Mouse (Mus musculus) lung, embryonic 14.5 days (tissue): ENCODE measurements around the gene Cdk13. TPM values are rescaled to one million over a fixed set of nuclear protein-coding genes. Genes with fewer than 3 reads are reported as not detected.

ENCODE experiments used
- ATAC-seq: fragments of 200-750 bp; cut with Nextera tagmentation; 2 replicates; pipeline ENCODE4 v1.8.0; 2017; ENCODE audit warnings: mild to moderate bottlenecking, moderate TSS enrichment, moderate library complexity; ENCODE audit not compliant: insufficient read depth
- DNase-seq: peaks from one replicate; pipeline ENCODE4 v3.0.0-alpha.2; 2015
- H3K27ac ChIP-seq: fragments of 300-500 bp; sonication (generic); 2 replicates; pipeline ENCODE4 v1.5.1; 2014; ENCODE audit warnings: low read depth, mild to moderate bottlenecking, moderate library complexity
- H3K27me3 ChIP-seq: fragments of 300-500 bp; sonication (generic); 2 replicates; pipeline ENCODE4 v1.6.1; 2014; ENCODE audit warnings: low read length, control low read depth; ENCODE audit not compliant: insufficient read depth
- H3K36me3 ChIP-seq: fragments of 300-500 bp; sonication (generic); 2 replicates; pipeline ENCODE4 v1.6.1; 2014; ENCODE audit warnings: control low read depth; ENCODE audit not compliant: insufficient read depth
- H3K4me1 ChIP-seq: fragments of 300-500 bp; sonication (generic); 2 replicates; pipeline ENCODE4 v1.6.1; 2014; ENCODE audit warnings: antibody characterized with exemption, control low read depth; ENCODE audit not compliant: insufficient read depth
- H3K4me2 ChIP-seq: fragments of 300-500 bp; sonication (generic); 2 replicates; pipeline ENCODE4 v1.6.1; 2014; ENCODE audit warnings: mild to moderate bottlenecking
- H3K4me3 ChIP-seq: fragments of 300-500 bp; sonication (generic); 2 replicates; pipeline ENCODE4 v1.5.1; 2014; ENCODE audit warnings: low read depth, low read length
- H3K9ac ChIP-seq: fragments of 300-500 bp; sonication (generic); 2 replicates; pipeline ENCODE4 v1.6.1; 2014
- H3K9me3 ChIP-seq: fragments of 300-500 bp; sonication (generic); 2 replicates; pipeline ENCODE4 v1.6.1; 2016; ENCODE audit warnings: low read depth, low read length, control low read depth
- CTCF ChIP-seq: IDR thresholded peaks from 2 replicates; pipeline ENCODE4 v1.5.1; 2016; ENCODE audit warnings: antibody characterized with exemption, low read depth
- WGBS: fragments of 180-500 bp; shearing (Covaris S2); extraction: QIAGEN DNeasy Blood & Tissue Kit; methylation state at CpG from one replicate; pipeline ENCODE4 v1.1.7; 2014; 5-methylcytosine and 5-hydroxymethylcytosine counted together
- polyA plus RNA-seq: library from polyadenylated mRNA; unstranded; fragments of >200 nt; fragmentation: Nextera tagmentation; extraction: Ambion mirVana; gene quantifications from 2 replicates; pipeline ENCODE4 v1.2.1, GENCODE M21; 2014

Cdk13 gene
- polyA plus RNA-seq, 1 experiment from 2014 or later, result 27.6 TPM

DNA sequence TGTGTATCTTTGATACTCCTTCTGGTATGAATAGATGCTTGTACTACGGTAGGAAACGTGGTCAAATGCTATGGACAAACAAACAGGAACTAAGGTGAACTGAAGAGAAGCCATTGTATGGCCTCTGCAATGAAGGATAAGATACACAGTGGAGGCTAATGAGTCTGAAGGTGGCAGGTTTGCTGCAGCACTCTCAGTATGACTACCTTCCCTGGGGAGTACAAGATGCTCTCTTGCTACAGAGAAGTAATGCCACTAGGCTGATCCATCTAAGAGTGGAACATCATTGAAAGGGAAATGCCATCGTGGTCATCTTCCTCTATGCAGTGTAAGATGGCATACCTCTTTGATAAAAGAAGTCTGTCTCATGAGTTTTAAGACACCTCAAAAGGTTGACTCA lies 28.0 kb upstream of the Cdk13 start:
- H3K4me1 ChIP-seq, result no peaks in the 10 kb centered on the region; the same call in 1 of the 2 replicates
- ATAC-seq (no peak), DNase-seq (no peak)
- H3K9ac ChIP-seq, result no peak overlapping the region
- no peak overlapping the region for H3K4me3 ChIP-seq
- no peak overlapping the region for H3K4me2 ChIP-seq
- no peak overlapping the region for H3K27ac ChIP-seq
- WGBS, result 75% methylated on average over 3 of the region's 3 CpGs
- no peaks in the 10 kb centered on the region for H3K27me3 ChIP-seq
- TF ChIP-seq CTCF, result no peak
- H3K9me3 ChIP-seq, result no peaks in the 10 kb centered on the region
- no peaks in the 10 kb centered on the region for H3K36me3 ChIP-seq

DNA sequence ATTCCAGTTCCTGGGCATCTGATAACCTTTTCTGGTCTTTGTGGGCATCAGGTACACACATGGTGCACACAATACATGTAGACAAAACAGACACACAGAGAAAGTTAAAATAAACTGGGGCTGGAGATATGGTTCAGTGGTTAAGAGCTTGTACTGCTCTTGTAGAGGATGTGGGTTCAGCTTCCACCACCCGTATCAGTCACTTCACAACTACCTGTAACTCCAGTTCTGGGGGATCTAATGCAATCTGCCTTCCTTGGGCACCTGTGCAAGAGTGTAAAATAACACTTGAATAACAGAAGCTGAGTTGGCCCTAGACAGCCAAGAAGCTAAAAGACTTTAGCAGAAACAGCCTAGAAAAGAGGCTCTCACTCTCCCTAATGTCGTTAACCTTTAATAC lies 12.3 kb upstream of the Cdk13 start:
- Histone ChIP-seq H3K27me3 (no peaks in the 10 kb centered on the region), H3K4me2 (no peak overlapping the region)
- no peak for ATAC-seq

DNA sequence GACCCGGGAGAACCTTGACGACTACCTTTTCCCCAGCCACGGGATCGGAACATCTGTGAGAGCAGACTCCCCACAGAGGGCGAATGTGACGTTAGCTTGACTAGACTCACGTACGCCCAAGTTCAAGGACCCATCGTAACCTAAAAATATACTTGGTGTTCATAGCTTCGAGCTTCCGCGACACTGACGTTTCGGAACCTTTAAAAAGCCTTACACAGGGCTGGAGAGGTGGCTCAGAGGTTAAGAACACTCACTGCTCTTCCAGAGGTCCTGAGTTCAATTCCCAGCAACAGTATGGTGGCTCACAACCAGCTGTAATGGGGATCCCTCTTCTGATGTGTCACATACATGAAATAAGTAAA lies 698 bp upstream of the Cdk13 start:
- no peak for DNase-seq
- peak overlapping the region; percentile 98 for H3K27ac ChIP-seq
- peak overlapping the region; percentile 89 for H3K4me3 ChIP-seq
- H3K4me2 ChIP-seq, result peak overlapping the region; percentile 77
- H3K9me3 ChIP-seq, result no peaks in the 10 kb centered on the region
- ATAC-seq, result 0 out of 2 replicates have a peak, but pooled peaks have one; percentile 3
- no peaks in the 10 kb centered on the region for H3K27me3 ChIP-seq
- peak overlapping the region; percentile 96 for H3K9ac ChIP-seq
- no peak for TF ChIP-seq CTCF
- H3K4me1 ChIP-seq, result peaks cover 2% of the 10 kb centered on the region; the same call in 1 of the 2 replicates
- H3K36me3 ChIP-seq, result 0 out of 2 replicates have a peak, but pooled peaks cover under 1% of the 10 kb centered on the region
- WGBS, result under 1% methylated on average over 14 of the region's 14 CpGs

More for the DNA sequence above, 12.3 kb upstream of the Cdk13 start:
- TF ChIP-seq CTCF, result no peak
- no peaks in the 10 kb centered on the region for H3K4me1 ChIP-seq
- H3K9me3 ChIP-seq, result no peaks in the 10 kb centered on the region
- WGBS, result 90% methylated on average over 2 of the region's 2 CpGs
- no peak overlapping the region for H3K4me3 ChIP-seq
- DNase-seq, result no peak
- no peak overlapping the region for H3K27ac ChIP-seq
- no peak overlapping the region for H3K9ac ChIP-seq
- no peaks in the 10 kb centered on the region for H3K36me3 ChIP-seq

- peak overlapping the region; percentile 77 for H3K4me2 ChIP-seq
- H3K36me3 ChIP-seq, result 0 out of 2 replicates have a peak, but pooled peaks cover 2% of the 10 kb centered on the region
- WGBS, result under 1% methylated on average over 84 of the region's 105 CpGs
- peaks cover 2% of the 10 kb centered on the region; the same call in 1 of the 2 replicates for H3K4me1 ChIP-seq
- H3K27ac ChIP-seq, result peak overlapping the region; percentile 98
- no peak for TF ChIP-seq CTCF
- H3K9ac ChIP-seq, result peak overlapping the region; percentile 96
- DNase-seq (peak; percentile 55), ATAC-seq (peak; percentile 36)
- H3K9me3 ChIP-seq, result no peaks in the 10 kb centered on the region
- peak overlapping the region; percentile 89 for H3K4me3 ChIP-seq
- no peaks in the 10 kb centered on the region for H3K27me3 ChIP-seq
These were observed 647 bp downstream of the Cdk13 start for GRCm38 (mm10) chr13:17804058-17804841.

DNA sequence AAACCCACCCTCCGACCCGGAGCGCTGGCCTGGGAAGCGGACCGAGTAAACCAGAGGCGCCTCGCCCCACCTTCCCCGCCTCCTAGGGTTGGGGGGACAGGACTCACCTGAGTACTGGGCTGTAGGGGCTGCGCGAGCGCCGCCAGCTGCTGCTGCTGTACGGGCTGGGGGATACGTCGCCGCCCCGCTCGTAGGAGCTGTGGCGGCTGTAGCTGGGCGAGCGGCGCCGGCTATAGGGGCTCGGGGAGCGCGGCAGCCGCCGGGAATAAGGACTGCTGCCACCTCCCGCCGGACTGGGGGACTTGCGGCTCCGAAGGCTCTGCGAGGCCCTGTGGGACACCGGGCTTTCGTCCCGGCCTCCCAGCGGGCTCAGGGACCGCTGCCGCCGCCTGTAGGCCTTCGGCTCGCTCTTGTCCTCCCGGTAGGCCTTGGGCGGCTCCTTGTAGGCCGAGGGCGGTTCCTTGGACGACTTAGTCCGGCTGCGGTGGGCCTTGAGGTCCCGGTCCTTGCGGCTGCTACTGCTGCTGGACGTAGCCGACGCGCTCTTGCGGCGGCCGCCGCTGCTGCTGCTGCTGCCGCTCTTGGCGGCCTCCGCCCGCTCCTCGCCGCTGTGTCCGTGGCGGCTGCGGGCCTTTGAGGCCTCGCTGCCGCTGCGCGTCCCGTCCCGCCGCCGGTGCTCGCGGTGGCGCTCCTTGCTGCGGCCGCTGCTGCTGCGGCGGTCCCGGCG lies 1.4 kb downstream of the Cdk13 start:
- no peaks in the 10 kb centered on the region for H3K9me3 ChIP-seq
- DNase-seq (peak; percentile 84), ATAC-seq (peak; percentile 35)
- WGBS, result under 1% methylated on average over 84 of the region's 85 CpGs
- H3K27me3 ChIP-seq, result no peaks in the 10 kb centered on the region
- peak overlapping the region; percentile 77 for H3K4me2 ChIP-seq
- H3K36me3 ChIP-seq, result 0 out of 2 replicates have a peak, but pooled peaks cover 2% of the 10 kb centered on the region
- peak overlapping the region; percentile 89 for H3K4me3 ChIP-seq
- peaks cover 2% of the 10 kb centered on the region; the same call in 1 of the 2 replicates for H3K4me1 ChIP-seq
- H3K27ac ChIP-seq, result peak overlapping the region; percentile 98
- peak overlapping the region; percentile 96 for H3K9ac ChIP-seq
- peak; percentile 51 for TF ChIP-seq CTCF

- no peak for ATAC-seq
- no peak for TF ChIP-seq CTCF
- H3K9me3 ChIP-seq, result no peaks in the 10 kb centered on the region
- 1% methylated on average over 3 of the region's 3 CpGs for WGBS
- H3K4me1 ChIP-seq, result peaks cover 2% of the 10 kb centered on the region; the same call in 1 of the 2 replicates
- H3K4me2 ChIP-seq, result peak overlapping the region; percentile 77
- H3K27ac ChIP-seq, result peak overlapping the region; percentile 98; the same call in 1 of the 2 replicates
- peak overlapping the region; percentile 96 for H3K9ac ChIP-seq
- peak overlapping the region; percentile 89 for H3K4me3 ChIP-seq
- no peak for DNase-seq
- no peaks in the 10 kb centered on the region for H3K27me3 ChIP-seq
- H3K36me3 ChIP-seq, result 0 out of 2 replicates have a peak, but pooled peaks cover 5% of the 10 kb centered on the region
These were observed 2.0 kb downstream of the Cdk13 start for GRCm38 (mm10) chr13:17802880-17803279.

DNA sequence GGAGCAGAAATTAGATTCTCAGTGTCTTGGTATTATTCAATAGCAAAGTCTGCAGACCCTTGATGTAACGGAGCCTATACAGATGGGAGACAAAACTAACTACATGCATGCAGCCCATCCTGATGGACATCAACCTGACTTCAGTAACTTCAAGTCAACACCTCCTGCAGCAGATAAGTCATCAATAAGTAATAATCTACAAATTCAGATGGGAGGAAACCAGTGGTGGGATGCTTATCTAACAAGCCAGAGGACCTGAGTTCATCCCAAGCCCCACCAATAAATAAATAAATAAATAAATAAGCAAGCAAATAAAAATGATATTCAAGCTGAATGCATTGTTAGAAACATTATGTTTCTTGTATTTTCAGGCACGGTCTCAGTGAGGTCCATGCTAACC lies 5.2 kb downstream of the Cdk13 start:
- Histone ChIP-seq H3K27ac (no peak overlapping the region), H3K4me2 (no peak overlapping the region), H3K9ac (no peak overlapping the region), H3K27me3 (no peaks in the 10 kb centered on the region), H3K4me3 (no peak overlapping the region), H3K9me3 (no peaks in the 10 kb centered on the region), H3K4me1 (peaks cover 2% of the 10 kb centered on the region; the same call in 1 of the 2 replicates), H3K36me3 (0 out of 2 replicates have a peak, but pooled peaks cover 5% of the 10 kb centered on the region)
- no peak for DNase-seq
- 85% methylated on average over 2 of the region's 2 CpGs for WGBS
- no peak for ATAC-seq
- TF ChIP-seq CTCF, result no peak
